Mouse (Mus musculus): Measurements from ENCODE around the gene Hsfy2. TPM values are rescaled to one million over a fixed set of nuclear protein-coding genes. Genes with fewer than 3 reads are reported as not detected.

The Hsfy2 gene
- polyA plus RNA-seq (2012; rRNA removed), result not detected in 2 replicates

DNA sequence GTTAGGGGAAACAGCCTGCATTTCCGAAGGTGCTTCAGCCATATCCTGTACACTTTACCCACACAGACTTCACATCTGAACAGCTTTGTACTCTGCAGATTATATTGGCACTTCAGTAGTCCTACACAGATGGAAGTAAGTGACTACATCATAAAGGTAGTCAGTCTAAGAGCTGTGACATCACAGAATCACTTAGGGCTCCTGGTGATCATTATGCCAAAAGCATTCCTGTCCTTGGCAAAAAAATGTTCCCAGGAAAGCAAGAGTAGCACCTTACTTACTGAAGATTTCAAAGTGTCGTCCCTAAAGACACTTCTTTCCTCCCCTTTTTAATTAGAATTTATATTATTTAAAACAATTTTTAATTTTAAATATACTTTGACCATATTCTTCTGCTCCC, at the start of gene Hsfy2:
TSS of gene Hsfy2 (minus strand) at position 101 of the 400 bp plus-strand sequence.

All from liver, embryonic 14 days (tissue).